Comparison of ENCODE assay signal across 8 mouse cellular contexts in the genomic region with DNA sequence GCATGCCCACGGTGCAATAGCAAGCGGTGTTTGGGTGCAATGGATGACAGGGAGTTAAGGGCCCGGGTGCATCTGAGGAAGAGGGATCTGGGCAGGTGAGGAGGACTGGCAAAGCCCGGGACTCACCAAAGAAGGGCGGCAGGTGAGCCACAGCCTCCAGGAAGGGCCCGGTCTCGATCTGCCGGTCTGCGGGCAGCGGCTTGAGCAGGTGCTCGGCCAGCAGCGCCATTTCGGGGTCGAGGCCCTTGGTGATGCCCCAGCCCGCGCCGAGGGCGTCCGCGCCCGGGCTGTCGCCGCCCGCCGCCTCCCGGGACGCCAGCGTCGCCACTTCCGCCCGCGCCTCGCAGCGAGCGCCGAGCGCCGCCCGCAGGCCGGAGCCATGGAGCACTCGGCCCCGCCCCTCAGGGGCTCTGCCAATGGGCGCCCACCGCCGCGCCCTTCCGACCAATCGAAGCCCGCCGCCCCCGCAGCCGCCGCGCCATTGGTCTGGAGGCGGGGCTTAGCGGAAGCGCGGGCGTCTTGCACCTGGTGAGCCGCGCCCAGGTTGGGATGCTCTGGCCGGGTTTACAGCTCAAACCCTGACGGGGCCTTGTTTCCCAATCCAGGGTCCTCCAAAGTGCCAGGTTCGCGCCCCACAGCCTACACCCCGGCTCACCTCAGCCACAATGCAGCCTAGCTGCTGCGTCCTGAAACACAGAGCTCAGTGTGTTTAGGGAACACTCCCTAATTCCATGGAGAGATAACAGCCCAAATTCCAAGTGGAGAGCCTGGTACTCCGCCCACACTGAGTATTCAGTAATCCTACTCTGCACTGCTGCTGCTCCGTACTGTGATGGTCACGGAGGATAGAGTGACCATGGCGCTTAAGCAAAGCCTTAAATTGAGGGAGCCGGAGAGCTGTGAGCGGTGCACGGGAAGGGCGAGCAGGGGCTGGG. TPM values are rescaled to one million over a fixed set of nuclear protein-coding genes. Genes with fewer than 3 reads are reported as not detected.
A peak's percentile ranks its signal among the peaks of the same experiment; 100 is the strongest.
DNase-seq lines count a peak whose midpoint lies in the region; ATAC-seq lines count a peak whose summit lies in the region.

Gene Gltp, minus strand, starts transcription at position 352 of the 935 bp plus-strand sequence.

- WGBS in hindbrain, embryonic 13.5 days: 4% methylated on average over 62 of the region's 75 CpGs

- H3K36me3 ChIP-seq in hindbrain, embryonic 13.5 days: no peaks in the 10 kb centered on the region

- peak within 1 kb of the TSS; percentile 93 for H3K9ac ChIP-seq in hindbrain, embryonic 13.5 days

- peaks cover 10% of the 10 kb centered on the region for H3K27me3 ChIP-seq in hindbrain, embryonic 13.5 days

- 0 out of 2 replicates have a peak within 1 kb of the TSS, but pooled peaks have one; percentile 15 for H3K27ac ChIP-seq in hindbrain, embryonic 13.5 days

- H3K4me3 ChIP-seq in hindbrain, embryonic 13.5 days: peak within 1 kb of the TSS; percentile 75

- H3K9me3 ChIP-seq in hindbrain, embryonic 13.5 days: no peaks in the 10 kb centered on the region

- peaks cover 24% of the 10 kb centered on the region for H3K4me1 ChIP-seq in hindbrain, embryonic 13.5 days (replicated peaks)

- peak within 1 kb of the TSS; percentile 89 for H3K4me2 ChIP-seq in hindbrain, embryonic 13.5 days

- ATAC-seq in hindbrain, embryonic 13.5 days (ENCODE audit: low FRiP score): peak; percentile 97

- DNase-seq in NIH3T3 (ENCODE audit: low read depth): peak; percentile 96
- DNase-seq in cerebellum, postnatal 10 days: peak; percentile 97
- peak; percentile 82 to 91 for DNase-seq in frontal cortex, postnatal 14 days (ENCODE audit: low spot score in 2 of 2)
- DNase-seq in layer of hippocampus, postnatal 25 days (ENCODE audit: extremely low spot score in 1 of 2, low spot score in 1 of 2): peak; percentile 87 to 92
- peak; percentile 93 for DNase-seq in lung, postnatal 25 days (ENCODE audit: low spot score)
- DNase-seq in retina, embryonic 14.5 days (ENCODE audit: low spot score): peak; percentile 96
- DNase-seq in thymus, postnatal 4 days: peak; percentile 98

RNA-seq across cellular contexts. Expression of gene Gltp, which starts in this region (rescaled TPM):
- 41.5 and 42.9 TPM in 2 replicates for polyA plus RNA-seq in hindbrain, embryonic 13.5 days (2015; fragmentation: Nextera tagmentation; extraction: Ambion mirVana)
- 10 to 100 TPM; 36.7 to 46.2 TPM for total RNA-seq in layer of hippocampus, postnatal 25 days (2021)

Comparison
In these comparisons a context has a peak if more than half of its experiments do, and no peak if none do; other contexts are left out.
1. Peak in every context shown above with its lines: DNase-seq, ATAC-seq, H3K4me3 ChIP-seq and H3K27ac ChIP-seq.